Mouse (Mus musculus) kidney, postnatal 25 days (tissue): ENCODE measurements around the gene Myo16.

Experiments used
- DNase-seq, 2 experiments: peaks; one replicate each; pipeline ENCODE4 v3.0.0; 2021; ENCODE audit warnings: mixed read lengths in 2 of 2

Gene Myo16

DNA sequence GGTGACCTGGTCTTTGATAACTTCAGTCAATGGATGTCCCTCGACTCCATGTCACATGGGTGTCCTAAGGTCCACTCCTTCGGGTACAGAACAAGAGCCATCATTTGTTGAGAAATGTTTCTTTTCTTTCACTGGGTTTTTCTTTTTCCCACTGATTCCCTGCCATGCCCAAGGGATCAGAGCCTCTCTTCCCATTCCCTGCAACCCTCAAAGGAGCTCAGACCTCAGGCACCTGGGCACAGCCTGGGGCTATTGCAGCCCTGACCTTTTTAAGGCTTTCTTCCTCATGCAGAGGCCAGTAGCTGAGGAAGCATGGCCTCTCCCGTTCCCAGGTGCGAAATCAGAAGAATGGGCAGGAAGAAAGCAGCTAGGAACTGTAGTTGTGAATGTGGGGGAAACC, 23.4 kb downstream of the Myo16 start:
- no peak for DNase-seq

- DNase-seq: no peak
These were observed 25.3 kb downstream of the Myo16 start for GRCm38 (mm10) chr8:10178986-10179385.

DNA sequence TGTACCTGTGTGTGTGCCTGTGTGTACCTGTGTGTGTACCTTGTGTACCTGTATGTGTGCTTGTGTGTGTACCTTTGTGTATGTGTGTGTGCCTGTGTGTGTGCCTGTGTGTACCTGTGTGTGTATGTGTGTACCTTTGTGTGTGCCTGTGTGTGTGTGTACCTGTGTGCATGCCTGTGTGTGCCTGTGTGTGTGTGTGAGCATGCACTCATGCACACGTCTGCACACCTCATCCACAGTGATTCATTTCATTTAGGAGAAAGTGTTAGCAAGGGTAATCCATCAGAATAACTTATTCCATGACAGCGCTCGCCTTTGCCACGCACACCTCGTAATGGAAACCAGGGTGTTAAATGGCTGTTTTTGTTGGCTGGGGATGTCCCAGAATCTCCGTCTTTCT, 36.9 kb downstream of the Myo16 start:
- no peak for DNase-seq

GRCm38 (mm10) chr8:10198164-10198563, 44.5 kb downstream of the Myo16 start:
- DNase-seq: no peak

- no peak for DNase-seq
These were observed 45.6 kb downstream of the Myo16 start for GRCm38 (mm10) chr8:10199301-10199700.

DNA sequence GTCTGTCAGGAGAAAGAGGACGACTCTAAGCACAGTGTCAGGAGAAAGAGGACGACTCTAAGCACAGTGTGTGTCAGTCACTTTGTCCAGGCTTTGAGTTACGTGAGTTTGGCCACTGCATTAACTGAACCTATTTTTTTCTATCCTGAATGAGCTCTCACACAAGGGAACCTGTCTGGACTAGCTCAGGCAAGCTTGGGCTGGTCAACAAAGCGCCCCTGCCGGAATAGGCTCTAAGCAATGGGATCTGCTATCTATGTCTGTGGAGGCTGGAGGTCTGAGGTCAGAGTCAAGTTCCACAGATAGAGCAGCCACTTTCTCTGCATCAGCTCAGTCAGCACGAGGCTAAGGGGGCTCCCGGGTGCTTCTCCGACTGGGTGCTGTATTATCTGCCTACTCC, 46.3 kb downstream of the Myo16 start:
- peak in 1 of 2 experiments; percentile 42 for DNase-seq

- no peak for DNase-seq
These were observed 61.3 kb downstream of the Myo16 start for GRCm38 (mm10) chr8:10215023-10215422.

DNA sequence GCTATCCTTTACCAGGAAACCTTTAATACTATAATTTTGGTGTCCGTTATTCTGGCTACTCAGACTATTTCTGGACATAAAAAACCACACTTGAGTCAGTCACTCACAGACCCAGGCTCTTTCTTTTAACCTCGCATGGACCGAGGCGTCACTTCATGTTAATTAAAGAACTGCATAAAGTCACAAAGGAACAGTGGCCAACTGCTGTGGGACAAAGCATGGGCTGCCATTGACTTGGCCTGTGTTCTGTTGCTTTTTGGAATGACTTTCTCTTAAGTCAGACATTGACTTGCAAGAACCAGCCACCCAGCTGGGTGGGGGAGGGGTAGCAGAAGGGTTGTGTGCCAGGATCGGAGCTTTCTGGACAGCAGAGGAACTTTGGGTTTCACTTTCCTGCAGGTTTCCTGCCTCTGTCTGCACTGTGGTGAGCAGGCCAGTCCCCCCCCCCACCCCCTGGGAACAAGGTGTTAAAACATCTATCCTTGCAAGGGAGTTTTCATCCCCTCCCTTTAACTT, 66.1 kb downstream of the Myo16 start:
- peak in 1 of 2 experiments; percentile 39 for DNase-seq

GRCm38 (mm10) chr8:10222770-10223169, 69.1 kb downstream of the Myo16 start:
- no peak for DNase-seq

DNA sequence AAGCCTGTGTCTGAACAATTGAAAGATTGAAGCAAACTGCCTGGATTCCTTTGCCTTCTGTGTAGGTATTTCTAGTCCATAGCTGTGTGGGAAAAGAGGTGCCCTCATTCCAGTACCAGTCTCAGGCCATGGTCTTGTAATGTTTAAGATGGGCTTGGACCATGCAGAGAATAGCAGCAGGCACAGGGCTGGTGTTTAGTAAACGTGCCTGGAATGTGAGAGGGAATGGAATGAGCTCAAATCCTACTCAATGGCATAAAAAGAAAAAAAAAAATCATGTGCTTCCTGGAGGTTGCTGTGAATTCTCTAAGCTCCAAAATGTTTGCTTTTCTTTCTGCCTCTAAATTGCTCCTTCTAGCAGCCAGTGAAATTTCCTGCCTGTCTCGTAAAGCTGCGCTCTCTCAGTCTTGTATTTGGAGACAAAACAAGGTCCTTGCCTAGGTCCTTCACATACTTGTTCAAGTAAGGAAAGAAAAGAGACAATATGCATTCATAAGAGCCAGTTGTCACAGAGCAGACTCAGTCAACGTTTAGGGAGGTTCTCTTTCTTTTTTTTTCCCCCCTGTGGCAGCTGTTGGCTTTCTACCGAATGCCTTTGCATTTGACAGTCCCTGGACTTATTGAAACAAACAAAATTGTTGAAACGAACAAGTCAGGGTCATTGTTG, 70.0 kb downstream of the Myo16 start:
- DNase-seq: no peak

GRCm38 (mm10) chr8:10224305-10224971, 70.7 kb downstream of the Myo16 start:
- DNase-seq: no peak

GRCm38 (mm10) chr8:10225018-10225417, 71.3 kb downstream of the Myo16 start:
- DNase-seq: no peak

GRCm38 (mm10) chr8:10230746-10231369, 77.1 kb downstream of the Myo16 start:
- DNase-seq: peak in 1 of 2 experiments; percentile 55

- DNase-seq: no peak
These were observed 80.8 kb downstream of the Myo16 start for GRCm38 (mm10) chr8:10234516-10234915.

GRCm38 (mm10) chr8:10243344-10243743, 89.6 kb downstream of the Myo16 start:
- DNase-seq: no peak

GRCm38 (mm10) chr8:10249156-10249555, 95.4 kb downstream of the Myo16 start:
- no peak for DNase-seq

DNA sequence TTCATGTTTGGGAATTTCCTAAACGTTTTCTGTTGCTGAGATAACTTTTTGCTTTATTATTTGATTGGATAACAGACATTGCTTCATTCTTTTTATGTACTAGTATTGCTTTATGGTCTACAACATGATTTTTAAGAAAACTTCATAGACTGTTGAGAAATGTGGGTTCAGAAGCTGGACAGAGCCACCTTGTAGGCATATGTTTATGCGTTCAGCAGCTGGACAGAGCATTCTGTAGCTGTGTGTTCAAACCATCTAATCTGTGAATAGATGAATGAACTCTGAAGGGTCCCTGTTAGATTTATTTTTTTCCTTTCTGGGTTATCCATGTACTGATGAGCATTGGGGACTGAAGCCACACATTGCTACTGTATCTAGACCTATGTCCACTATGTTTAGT, 102.0 kb downstream of the Myo16 start:
- no peak for DNase-seq

- DNase-seq: no peak
These were observed 102.9 kb downstream of the Myo16 start for GRCm38 (mm10) chr8:10256563-10256962.

DNA sequence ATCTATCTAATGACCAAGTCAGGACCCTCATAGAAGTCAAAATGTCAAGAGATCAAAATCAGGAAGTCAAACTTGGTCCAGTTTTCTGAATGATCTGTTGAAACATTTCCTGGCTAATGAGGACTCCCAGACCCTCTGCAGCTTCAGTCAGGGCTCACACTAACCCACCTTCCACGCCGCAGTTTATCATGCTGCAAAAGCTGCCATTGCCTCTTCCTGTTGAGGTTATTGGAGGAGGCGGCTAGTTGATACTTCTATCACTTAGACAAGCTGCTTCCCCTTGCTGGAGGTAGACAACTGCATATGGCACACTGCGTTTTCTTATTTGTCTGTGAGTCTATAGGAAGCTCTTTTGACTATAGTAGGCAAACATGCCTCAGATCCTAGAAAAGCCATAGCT, 116.4 kb downstream of the Myo16 start:
- no peak for DNase-seq

GRCm38 (mm10) chr8:10292600-10292999, 138.9 kb downstream of the Myo16 start:
- no peak for DNase-seq

- DNase-seq: no peak
These were observed 147.1 kb downstream of the Myo16 start for GRCm38 (mm10) chr8:10300797-10301196.

- no peak for DNase-seq
These were observed 149.3 kb downstream of the Myo16 start for GRCm38 (mm10) chr8:10303061-10303460.

GRCm38 (mm10) chr8:10303992-10304391, 150.3 kb downstream of the Myo16 start:
- no peak for DNase-seq

DNA sequence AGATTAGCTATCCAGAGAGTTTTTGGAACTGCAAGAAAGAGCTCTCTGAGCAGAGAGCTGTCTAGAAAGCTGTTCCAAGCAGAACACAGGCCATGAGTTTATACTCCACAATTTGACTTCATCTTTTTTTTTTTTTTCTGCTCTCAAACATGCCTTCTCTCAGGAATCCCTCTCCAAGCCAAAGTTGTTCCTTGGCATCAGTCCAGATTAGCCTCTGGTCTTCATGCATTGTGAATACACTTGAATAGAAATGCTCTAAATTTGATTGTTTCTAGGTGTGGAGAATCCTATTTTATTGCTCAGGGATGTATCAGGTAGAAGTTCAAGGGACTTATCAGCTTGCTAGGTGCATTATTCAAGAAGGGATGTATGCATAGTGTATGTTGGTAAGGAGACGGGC, 151.0 kb downstream of the Myo16 start:
- no peak for DNase-seq
